Mouse (Mus musculus) naive thymus-derived CD4-positive, alpha-beta T cell, adult 2 months (primary cell): ENCODE measurements at regions not wholly inside any gene's neighbourhood (a gene's known extent, or its start where the extent isn't known, plus 50 kb on each side); places are given as distances from the start of the nearest gene placed in this dataset.

Experiments used
- DNase-seq: peaks from one replicate; pipeline ENCODE4 v3.0.0-alpha.2; 2011; ENCODE audit warnings: low read depth

DNA sequence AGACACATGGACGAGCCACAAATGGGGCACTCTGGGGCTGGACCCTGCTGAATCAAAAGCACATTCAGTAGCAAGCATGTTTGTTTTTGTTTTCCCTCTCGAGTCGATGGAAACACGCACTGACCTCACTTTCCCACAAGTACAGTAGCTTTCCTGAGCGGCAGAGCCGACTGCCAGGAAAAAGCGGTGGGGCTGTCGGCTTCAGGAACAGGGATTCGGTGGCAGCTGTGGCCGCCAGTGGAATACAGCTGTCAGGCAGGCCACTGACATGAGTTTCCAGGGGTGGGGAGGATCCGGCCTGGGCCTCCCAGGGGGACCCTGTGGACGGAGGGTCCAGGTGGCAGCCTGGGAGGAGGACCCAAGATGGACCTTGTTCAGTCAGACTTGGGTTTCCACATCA lies 157.0 kb downstream of the Fgf18 start:
- no peak for DNase-seq

DNA sequence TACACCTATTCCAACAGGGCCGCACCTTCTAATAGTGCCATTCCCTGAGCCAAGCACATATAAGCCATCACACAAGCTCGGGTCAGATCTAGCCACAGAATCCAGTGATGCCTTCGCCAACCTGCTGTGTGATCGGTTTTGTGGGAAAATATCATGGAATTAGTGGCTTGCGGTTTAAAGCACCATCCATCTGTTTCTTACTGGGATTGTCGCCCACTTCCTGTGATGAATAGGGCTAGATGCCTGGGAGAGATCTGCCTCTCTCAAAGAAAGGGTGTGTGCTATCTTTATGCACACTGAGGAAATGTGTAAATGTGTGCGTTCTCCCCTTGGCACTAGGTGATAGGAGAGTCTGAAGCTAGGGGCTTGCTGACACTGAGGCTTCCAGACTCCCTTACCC lies 154.5 kb upstream of the Smim23 start:
- no peak for DNase-seq

DNA sequence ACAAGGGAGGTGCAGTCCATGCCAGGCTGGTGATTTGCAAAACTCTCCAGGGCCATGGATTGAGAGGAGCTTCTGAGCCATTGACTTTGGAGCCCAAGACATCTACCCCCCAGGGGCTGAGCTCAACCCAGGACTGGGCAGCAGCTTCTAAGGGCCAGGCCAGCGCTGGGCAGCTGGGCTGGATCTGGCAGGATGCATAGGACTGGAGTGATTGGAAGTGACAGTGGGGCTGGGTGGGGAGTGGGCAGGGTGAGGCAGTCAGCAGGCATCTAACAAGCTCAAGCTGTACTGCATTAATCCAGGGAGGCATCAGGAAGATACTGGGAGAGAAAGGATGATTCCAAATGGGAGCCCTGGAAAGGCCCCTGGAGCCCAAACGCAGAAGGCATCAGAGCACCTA lies 152.2 kb upstream of the Smim23 start:
- no peak for DNase-seq

- DNase-seq, result no peak
Observed at GRCm38 (mm10) chr11:32973453-32973852, 149.0 kb upstream of the Smim23 start.

GRCm38 (mm10) chr11:32965418-32965817 lies 141.0 kb upstream of the Smim23 start:
- DNase-seq, result no peak

- no peak for DNase-seq
Observed at GRCm38 (mm10) chr11:32963625-32964293, 139.4 kb upstream of the Smim23 start.

DNA sequence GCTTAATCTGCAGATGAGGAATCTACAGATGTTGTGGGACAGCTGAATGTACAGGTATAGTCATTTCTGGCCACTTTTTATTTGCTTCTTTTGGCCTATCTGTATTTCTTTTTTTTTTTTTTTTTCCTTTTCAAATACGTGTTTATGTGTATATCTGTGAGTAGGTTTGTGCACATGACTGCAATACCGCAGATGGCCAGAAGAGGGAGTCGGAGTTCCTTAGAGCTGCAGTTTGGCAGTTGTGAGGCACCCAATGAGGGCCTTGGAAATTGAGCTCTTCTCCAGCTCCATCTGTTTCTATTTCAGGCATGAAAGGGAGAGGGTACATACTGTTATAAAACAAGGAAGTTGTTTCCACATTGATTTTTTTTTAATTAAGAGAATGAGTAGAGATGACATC lies 137.2 kb upstream of the Smim23 start:
- peak; percentile 4 for DNase-seq

DNA sequence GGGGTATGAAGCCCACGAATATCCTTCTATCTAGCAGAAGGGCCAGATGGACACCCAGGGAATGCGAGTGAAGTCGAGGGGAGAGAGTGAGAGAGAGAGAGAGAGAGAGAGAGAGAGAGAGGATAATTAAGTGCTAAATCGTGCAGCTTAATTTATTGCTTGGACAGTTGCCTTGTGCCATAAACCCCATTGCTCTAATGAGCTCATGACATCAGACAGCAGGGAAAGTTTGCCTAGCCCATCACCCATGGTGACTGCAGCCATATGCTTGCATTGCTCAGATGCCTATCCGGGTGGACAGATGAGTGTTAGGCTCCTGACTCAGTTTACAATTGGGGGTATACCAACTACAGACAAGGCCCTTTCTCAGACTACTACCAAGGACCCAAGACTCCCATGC lies 134.6 kb upstream of the Smim23 start:
- no peak for DNase-seq

DNA sequence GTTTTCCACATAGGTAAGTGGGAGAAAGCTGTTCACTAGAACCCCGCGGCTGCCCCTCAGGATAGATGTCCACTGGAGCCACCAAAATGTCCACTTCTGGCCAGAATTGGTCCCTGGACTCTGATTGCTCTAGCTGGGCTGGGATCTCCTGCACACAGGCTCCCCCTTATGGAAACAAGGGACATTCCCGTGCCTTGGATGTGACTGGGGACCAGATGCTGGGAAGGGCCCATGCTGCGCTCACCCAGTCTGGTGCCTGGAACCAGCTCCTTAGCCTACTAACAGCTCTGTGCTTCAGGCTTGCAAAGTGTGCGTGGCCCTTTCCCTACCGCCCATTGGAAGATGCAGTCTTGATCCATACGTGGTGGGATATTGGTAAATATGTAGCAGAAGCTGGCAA lies 132.6 kb upstream of the Smim23 start:
- no peak for DNase-seq

DNA sequence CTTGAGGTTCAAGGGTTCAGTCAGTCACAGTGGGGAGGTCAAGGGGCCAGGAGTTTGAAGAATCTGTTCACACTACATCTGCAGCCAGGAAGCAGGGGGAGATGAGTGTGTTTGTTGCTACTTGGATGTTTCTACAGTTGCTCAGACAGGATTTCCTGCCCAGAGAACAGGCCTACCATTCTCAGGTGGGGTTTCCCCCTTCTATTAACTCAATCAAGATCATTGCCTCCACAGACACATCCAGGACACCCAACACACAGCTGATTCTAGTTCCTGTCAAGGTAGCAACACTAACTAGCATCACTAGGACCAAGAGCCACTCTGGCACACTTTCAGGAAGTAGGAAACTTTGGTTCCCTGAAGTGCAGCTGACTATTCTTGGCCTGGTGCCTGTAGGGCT lies 127.9 kb upstream of the Smim23 start:
- DNase-seq, result no peak

DNA sequence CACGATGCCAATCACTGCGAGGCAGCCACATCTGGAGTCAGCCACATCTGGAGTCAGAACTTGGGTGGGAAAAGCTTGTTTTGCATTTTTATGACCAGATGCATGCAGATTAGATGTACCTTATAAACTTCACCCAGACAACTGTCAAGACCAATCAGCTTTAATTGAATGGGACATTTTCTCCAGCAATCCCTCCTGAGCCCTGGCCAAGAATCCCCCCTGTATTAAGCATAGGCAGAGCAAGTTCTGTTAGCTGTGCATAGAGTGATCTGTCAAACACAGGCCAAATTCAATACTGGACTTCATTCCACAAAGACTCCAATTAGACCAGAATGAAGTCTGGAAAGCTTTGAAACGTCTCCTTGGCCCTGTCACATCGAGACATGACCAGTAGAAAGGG lies 123.7 kb upstream of the Smim23 start:
- no peak for DNase-seq

- no peak for DNase-seq
Observed at GRCm38 (mm10) chr11:32946481-32947001, 122.1 kb upstream of the Smim23 start.

DNA sequence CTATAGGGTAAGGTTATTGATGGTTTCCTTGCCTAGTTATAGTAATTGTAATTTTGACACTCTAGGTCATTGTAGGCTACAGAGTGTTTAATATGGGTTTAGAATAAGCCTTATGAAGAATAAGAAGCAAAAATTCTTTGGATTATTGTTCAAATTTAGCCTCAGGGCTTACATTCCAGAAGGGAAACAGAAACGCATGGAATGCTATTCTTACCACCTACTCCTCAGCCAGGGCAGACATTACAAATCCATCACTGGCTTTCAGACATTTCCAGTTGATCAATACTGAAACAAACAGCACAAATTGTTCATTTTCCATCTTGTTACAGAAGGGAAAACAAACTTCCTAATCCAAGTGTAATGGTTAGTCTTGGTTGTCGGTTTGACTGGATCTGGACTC lies 120.7 kb upstream of the Smim23 start:
- DNase-seq, result no peak

DNA sequence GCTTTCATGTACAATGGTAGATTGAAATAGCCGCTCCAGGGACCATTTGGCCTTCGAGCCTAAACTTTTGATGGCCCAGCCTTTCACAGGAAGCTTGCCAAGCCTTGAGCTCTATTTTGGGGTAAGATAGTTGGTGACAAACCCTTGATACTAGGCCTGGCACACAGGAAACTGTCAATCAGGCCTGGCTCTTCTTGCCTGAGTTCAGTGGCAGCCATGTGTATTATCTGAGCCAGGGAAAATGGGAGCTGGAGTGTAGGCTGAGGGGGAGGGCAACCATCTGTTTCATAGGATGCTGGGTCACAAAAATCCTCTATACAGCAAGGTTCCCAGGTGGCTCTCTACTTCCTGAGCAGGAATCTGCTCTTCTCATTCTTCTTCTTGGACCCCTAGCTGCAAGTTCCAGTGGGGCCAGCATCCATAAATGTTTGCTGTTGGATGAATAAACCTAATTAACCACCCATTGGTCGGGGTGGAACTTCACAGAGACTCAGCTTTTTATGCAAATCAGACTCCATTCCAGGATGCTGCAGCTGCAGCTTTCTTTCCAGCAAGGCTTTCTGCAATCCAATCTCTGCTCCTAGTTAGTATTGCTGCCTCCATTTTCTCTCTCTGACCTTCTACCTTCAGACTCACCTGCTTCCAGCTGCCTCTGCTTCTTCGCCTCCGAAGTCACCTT lies 117.1 kb upstream of the Smim23 start:
- no peak for DNase-seq

GRCm38 (mm10) chr11:32939102-32939501 lies 114.7 kb upstream of the Smim23 start:
- no peak for DNase-seq

DNA sequence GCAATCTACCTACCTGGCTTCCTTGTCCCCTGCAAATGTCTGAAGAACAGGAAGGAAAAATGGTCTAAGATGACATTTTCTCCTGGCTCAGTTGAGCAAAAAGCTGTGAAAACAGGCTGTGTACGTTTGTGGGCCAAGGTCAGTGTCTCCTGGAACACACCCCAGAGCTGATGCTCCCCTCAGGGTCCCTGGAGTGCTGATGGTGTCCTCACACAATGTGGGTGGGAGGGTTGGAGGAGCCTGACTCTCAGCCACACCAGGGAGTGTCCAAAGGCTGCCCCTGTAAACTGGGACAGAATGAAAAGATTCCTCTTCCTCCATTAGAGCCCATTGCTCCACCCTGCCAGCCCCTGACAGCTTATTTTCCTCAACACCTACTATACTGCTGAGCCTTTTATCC lies 112.8 kb upstream of the Smim23 start:
- no peak for DNase-seq

- no peak for DNase-seq
Observed at GRCm38 (mm10) chr11:32931928-32932327, 107.5 kb upstream of the Smim23 start.

DNA sequence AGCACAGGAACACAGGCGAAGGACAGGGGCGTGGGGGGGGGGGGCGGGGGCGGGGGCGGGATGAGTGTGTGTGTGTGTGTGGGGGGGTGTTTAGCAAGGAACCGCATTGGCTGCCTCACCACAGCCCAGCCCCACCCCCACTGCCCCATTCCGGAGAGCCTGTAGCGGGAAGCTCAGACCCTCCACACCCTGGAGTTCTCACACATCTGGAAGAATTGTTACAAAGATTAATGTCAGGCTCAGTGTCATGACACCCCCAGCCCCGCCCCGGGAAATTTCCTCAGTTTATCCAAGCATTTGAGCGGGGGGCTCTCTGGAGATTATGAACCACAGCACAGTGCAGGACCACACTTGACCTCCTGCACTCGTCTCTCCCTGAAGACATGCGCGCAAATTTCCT lies 106.6 kb upstream of the Smim23 start:
- DNase-seq, result no peak

- DNase-seq, result no peak
Observed at GRCm38 (mm10) chr11:32928837-32929236, 104.4 kb upstream of the Smim23 start.

- no peak for DNase-seq
Observed at GRCm38 (mm10) chr11:32925421-32926271, 101.2 kb upstream of the Smim23 start.

DNA sequence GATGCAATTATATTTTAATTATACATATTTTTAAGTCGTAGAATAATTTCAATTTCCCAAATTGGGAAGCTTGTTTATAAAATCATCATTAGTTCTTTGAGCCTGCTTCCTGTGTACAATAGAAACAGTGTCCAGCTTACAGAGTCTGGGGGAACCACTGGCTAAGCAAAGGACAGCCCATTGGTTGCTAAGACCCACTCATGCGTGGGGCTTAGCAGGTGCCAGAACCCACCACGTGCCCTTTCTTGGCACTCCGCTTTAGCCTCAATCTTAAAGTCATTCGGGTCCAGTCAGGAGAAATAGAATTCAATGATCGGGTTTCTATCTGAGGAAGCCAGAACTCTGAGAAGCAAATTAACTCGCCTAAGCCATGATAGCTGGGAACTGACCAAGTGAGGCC lies 100.5 kb upstream of the Smim23 start:
- no peak for DNase-seq

DNA sequence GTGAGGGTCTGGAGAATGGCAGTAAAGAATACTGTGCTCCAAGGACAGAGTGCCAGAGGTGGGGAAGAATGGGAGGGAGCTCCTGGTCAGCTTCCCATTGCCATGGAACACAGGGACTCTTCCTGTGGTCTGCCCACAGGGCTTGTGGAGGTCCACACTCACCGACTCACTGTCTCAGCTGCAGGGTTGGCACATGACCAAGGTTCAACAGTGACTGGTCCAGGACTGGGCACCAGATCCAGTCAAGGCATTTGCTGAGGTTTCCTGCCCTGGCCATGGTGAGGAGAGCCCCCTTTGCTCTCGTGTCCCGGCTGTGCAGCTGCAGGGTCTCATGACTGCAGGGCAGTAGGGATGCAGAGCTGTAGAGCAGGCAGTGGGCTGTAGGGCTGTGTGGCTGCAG lies 88.7 kb upstream of the Smim23 start:
- DNase-seq, result no peak

DNA sequence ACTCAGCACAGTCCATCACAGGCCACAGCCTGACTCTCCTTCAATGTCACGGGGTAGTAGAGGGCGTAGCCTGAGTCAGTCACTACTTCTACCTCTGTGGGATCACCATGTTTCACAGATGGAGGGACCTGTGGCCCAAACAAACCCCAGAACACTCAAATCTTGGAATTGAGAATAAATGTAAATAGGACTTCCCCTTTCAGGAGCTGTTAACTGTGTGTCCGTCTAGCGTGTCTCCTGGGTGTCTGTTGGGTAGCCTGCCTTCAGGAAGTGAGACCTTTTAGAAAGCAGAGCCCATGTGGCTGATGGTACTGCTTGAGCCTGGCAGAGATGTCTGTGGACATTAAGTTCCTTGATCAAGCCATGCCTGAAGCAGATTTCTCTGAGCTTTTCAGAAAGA lies 87.4 kb upstream of the Smim23 start:
- no peak for DNase-seq
